Mouse (Mus musculus) layer of hippocampus, adult 9-10 months (tissue): ENCODE measurements around the gene Prr15.

Source experiments
- DNase-seq: peaks from one replicate; pipeline ENCODE4 v3.0.0; 2022; ENCODE audit warnings: low spot score

The Prr15 gene

GRCm38 (mm10) chr6:54332203-54332602 lies 6.6 kb downstream of the Prr15 start:
- no peak for DNase-seq

DNA sequence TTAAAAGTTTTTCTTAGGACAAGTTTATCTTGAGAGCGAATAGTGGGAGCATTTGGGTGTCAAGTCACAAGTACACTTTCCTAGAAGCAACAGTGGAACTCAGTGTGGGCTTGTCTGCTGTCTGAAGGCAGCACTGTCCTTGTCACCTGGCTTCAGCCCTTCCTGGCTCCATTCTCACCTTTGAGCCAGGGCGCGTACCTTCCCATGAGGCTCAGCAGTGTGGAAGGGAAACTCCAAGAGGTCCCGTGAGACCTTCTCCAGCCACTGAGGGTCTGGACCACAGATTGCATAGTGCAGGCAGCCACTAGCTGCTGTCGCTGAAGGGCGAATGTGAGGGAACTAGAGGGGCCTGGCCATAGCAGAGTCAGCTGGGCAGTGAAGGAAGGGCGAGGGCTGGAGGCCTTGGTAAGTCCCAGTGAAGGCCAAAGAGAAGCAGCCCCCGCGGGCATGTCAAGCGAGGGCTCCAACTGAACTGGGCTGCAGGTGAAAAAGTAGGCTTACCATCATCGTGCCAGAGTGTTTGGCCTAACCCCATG lies 7.5 kb downstream of the Prr15 start:
- no peak for DNase-seq

DNA sequence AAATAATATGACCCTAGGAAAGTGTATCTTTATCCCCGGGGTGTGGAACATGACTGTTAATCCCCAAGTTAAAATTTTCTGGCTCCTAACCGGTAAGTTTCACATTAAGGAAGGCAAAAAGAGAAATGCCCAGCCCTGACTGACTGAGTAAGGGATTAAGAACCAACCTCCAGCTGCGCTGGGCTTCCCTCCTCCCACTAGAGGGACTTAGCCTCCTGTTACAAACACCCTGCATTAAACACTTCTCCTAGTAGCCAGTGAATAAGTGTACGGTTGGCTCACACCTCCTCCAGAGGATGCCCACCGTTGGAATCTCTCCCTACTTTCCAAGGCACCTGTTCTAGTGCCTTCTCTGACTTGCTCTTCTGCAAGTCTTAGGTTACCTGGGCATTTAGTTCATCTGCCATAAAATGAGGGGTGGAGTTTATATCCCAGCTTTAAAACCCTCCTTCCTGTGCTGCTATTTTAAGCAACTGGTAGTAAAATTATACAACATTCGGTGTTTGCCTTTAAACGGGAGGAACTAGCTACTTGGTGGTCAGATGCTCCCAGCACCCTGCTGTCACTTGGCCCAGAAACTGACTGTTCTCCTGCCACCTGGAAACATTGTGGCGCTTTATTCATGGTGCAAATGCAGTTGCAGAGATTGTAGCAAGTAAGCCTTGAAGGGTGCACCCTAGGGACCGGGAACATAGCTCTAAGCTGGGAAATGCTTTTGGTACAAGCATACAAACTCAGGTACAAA lies 8.2 kb downstream of the Prr15 start:
- DNase-seq = no peak

- DNase-seq = no peak
Observed at GRCm38 (mm10) chr6:54337321-54337720, 11.7 kb downstream of the Prr15 start.

DNA sequence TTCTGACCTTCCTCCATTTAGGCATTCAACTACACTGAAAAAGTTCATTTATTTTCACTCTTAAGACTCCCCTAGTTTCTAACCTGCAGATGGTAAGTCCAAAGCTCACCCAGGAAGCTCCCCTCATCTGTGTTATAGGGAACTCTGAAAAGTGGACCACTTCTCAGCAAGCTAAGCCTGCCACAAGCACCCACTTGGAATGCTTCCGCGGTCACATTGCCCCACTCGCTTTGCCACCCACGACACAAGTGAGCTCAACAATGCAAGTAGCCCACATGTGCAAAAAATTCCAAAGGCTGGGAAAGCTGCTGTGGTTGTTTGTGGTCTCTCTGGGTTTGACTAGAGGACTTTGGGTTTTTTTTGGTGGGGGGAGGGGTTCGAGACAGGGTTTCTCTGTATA lies 15.5 kb downstream of the Prr15 start:
- DNase-seq = no peak

DNA sequence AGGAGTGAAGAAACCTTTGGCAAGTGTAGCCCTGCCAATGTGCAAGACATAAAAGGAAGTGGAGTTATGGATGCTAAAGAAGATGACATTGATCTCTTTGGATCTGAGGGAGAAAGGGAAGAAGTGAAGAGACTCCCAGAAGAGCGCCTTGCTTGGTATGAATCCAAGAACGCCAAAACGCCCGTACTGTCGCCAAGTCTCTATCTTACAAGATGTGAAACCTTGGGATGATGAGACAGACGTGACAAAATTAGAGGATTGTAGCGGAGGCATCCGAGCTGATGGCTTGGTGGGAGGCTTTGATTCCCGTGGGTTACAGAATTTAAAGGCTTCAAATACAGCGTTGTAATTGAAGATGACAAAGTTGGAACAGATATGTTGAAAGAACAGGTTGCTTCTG lies 16.6 kb downstream of the Prr15 start:
- no peak for DNase-seq

GRCm38 (mm10) chr6:54351860-54352259 lies 26.2 kb downstream of the Prr15 start:
- no peak for DNase-seq

DNA sequence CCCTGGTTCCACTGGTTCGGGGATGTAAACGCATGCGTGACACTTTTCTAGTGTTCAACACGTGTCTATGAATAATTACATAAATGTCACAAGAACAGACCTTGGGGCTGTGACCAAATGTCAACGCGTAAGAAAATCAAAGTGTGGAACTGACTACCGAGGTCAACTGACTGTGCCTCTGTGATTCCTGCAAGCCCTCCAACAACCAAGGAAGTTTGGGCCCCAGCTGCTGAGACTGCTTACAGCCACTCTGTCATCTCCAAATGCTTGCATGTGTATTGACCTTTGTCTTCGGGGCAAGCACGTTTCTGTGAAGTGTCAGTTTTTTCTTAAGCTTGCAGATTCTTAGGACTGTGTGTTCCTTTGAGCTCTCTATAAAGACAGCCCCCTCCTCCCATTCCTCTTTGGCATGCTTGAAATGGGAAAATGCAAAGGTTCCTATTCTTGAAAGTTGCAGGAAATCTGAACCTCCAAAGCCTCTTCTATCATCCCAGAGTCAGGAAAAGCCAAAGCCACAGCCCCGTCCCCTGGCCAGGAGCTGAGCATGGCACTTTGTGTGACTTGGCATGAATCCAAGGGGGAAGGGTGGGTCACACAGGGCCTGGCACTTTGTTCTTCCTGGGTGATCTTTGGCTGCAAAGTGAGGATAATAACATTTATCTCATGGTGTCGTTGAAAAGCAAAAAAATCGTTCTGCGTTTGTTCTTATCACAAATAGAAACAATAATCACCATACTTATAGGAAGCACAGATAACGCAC lies 27.5 kb downstream of the Prr15 start:
- no peak for DNase-seq

DNA sequence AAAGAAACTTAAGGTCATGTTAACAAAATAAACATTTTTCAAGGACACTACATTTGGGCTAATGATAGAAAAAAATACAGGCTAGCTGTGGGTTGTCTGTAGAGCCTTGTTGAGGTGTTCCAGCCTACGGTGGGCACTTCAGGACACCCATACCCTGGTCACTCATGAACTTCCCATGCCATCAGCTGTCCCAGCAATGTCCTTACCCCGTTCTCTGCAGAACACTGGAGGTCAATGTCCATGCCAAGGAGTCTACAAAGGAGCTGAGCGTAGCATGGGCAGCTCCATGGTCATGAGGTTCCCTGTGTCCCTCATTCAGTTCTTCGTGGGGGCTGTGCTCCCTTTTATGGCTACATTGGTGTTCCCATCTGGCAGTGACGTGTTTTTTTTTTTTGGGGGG lies 28.1 kb downstream of the Prr15 start:
- no peak for DNase-seq

DNA sequence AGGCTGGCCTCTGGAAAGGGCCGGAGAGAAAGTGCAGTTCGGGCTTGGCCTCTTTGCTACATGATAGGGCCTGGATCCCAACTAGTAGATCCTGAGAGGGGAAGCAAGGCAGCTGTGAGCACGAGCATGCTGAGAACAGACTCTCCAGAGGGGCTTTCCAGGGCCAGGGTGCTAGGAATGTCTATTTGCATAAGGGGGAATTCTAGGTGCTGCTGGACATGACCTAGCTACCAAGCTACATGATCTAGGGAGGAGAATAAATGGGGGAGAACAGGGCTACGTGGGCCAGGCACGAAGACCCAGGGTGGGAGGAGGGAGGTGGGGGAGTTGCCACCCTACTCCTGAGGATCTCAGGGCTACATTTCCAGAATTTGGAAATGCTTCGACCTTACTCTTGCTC lies 30.0 kb downstream of the Prr15 start:
- no peak for DNase-seq

DNA sequence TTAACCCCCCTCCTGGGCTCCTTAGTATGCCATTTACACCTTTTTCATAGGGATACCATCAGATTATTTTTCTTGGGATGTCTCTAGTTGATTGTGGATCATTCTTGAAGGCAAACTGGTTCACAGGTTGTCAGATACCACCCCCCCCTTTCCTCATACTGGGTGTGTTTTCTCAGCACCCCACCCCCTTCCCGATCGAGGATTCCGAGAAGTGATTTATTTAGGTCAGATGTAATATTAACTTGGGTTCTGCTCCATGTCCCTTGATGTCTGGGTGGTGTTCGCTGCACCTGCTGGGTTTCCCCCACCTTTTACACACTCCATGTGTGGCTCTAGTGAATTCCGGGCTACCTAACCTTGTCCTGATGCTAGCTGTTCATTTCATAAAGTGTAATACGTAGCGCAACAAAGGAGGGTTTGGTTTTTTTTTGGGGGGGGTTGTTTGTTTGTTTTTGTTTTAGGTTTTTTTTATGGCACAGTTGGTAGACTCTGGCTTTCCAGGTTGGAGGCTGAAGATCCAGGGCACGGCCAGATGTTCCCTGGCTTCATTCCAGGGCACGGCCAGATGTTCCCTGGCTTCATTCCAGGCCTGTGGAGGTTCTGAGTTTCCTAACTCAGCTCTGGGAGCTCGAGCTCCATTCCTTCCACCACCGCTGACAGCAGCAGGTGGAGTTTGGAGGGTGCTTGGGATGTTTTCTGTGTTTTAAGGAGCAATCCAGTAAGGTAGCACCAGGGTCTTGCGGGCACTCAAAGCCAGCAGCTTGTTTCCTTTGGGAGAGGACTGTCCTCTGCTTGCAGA lies 37.1 kb downstream of the Prr15 start:
- DNase-seq = no peak

DNA sequence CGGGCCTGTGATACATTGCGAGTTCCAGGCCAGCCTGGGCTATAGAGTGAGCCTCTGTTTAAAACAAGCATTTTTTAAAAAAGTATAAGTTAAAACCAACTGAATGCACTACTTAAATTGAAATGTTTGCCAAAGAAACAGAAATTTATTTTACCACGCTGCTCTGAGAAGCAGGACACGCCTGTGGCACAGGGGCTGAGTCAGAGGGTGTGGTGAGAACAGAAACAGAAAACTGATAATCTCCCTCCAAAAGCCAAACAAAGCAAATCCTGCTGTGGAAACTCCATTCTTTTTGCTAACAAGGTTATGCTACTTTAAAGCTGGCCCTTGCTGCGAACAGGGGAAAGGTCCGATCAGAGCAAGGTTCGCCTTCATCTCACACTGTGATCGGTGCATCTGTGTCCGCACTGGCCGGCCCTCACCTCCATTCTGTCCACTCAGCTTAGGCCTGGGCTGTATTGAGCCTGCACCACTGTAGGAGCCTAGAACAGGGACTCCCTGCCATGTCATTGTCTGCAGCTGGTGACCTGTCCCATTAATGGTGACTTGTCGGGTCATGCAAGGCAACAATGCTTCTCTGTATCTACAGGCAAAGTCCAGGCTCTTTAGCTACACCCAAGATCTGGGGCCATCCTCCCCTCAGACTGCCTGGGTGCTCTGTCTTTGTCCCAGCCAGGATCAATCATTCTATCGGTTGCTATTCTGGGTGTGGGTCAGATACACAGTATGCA lies 38.9 kb downstream of the Prr15 start:
- DNase-seq = no peak

- no peak for DNase-seq
Observed at GRCm38 (mm10) chr6:54366607-54367006, 41.0 kb downstream of the Prr15 start.

GRCm38 (mm10) chr6:54368071-54368470 lies 42.4 kb downstream of the Prr15 start:
- DNase-seq = no peak

DNA sequence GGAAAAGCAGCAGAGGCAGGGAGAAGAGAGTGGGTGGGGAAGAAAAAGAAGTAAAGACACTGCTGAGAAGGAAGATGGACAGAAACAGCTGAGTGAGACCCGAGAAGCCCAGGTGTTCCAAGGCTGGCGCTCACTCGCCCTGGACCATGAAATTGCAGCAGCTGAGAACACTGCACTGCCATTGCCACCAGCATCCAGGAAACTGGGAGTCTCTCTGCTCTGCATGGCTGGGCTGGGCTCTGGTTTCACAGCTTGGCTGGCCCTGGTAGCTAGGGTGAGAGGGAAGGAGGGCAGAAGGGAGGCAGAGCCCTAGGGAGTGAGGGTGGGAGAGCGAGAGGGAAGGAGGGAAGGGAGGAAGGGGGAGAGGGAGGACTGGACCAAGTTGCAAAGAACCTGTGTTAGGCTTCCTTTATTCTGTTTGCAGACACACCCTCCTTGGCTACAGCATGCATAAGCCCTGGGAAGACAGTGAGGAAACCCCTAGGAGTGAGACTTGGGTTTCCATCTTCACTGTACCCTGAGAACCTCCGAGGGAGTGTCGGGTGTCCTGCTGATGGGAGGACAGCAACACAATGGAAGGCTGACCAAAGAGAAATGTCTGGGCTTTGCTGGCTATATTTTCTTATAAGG lies 44.4 kb downstream of the Prr15 start:
- no peak for DNase-seq

- no peak for DNase-seq
Observed at GRCm38 (mm10) chr6:54371874-54372273, 46.2 kb downstream of the Prr15 start.

- DNase-seq = no peak
Observed at GRCm38 (mm10) chr6:54379356-54379755, 53.7 kb downstream of the Prr15 start.
